Mouse (Mus musculus): ENCODE measurements around the gene Cish. TPM values are rescaled to one million over a fixed set of nuclear protein-coding genes. Genes with fewer than 3 reads are reported as not detected.

Cish gene
- polyA plus RNA-seq, 1 experiment from 2014 or later, result 3.7 TPM

DNA sequence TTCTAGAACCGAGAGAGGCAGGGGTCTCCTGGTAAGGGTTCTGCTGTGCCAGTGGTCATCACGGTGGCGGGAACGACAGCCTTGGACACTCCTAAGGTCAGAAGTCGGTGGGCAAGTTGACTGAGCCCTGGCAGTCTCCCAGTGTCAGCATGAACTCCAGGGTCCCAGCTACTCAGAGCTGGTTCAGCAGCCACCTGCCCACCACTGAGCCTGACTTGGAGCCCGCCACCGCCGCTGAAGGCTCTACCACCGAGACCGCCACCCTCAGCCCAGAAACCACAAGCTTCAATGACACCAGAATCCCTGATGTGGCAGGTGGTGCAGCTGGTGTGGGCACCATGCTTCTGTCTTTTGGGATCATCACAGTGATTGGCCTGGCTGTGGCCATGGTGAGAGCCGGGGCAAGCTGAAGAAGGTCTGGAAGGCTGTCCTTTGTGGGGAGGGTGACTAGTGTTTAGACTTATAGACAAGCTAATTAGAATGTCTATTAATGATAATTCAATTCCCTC is 46.4 kb downstream of the Cish start:
- H3K4me3 ChIP-seq (ENCODE audit: low read depth, low read length), result no peak overlapping the region
- ATAC-seq (replicated peaks; ENCODE audit: insufficient number of reproducible peaks, low FRiP score, low TSS enrichment, low read depth), result no peak
- no peaks in the 10 kb centered on the region for H3K4me1 ChIP-seq (ENCODE audit: control insufficient read depth, insufficient read depth, low read length)
- DNase-seq (ENCODE audit: low spot score), result no peak
- H3K4me2 ChIP-seq (ENCODE audit: low read depth, low read length), result no peak overlapping the region
- no peaks in the 10 kb centered on the region for H3K9me3 ChIP-seq (replicated peaks; ENCODE audit: control insufficient read depth, low read length)
- H3K27me3 ChIP-seq (ENCODE audit: control insufficient read depth, insufficient read depth, low read length), result no peaks in the 10 kb centered on the region
- H3K36me3 ChIP-seq (replicated peaks; ENCODE audit: control insufficient read depth, insufficient read depth, low read depth, low read length), result no peaks in the 10 kb centered on the region
- no peak overlapping the region for H3K9ac ChIP-seq (replicated peaks; ENCODE audit: low read length)
- 88% methylated on average over 11 of the region's 11 CpGs for WGBS
- no peak overlapping the region for H3K27ac ChIP-seq (replicated peaks; ENCODE audit: low read depth, low read length)

DNA sequence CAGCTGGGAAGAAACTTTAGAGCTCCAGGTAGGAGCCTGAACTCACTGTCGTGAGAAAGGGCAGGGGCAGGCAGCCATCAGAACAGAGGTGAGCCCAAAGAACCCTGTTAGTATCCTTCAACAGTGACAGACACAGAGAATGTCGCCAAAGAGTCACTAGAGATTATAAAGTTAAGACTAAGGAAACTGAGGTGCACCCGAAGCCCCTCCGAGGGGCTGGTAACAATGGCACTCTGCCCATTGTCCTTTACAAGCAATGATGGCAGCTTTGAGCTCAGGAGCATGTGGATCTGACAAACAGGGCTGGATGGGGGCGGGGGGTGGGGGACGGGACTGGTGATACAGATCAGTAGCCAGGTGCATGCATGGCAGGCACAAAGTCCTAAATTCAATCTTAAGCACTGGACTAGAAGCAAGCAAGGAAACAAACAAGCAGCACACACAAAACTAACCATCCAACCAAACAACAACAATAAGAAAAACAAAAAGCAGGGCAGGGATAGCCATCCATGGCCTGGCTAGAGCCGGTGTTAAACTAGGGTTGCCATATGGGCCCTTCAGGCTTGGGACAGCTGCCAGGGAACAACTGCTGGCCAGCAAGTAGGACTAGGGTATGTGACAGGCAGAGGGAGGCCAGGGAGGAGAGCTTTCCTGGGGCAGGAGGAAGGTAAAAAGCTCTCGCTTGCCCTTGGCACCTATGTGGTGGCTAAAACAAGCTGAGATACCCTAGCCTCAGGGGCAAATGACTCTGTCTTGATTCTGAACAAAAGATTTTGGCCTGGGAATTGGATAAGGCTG is 47.5 kb downstream of the Cish start:
- Histone ChIP-seq H3K36me3 (replicated peaks; ENCODE audit: control insufficient read depth, insufficient read depth, low read depth, low read length) (no peaks in the 10 kb centered on the region), H3K4me2 (ENCODE audit: low read depth, low read length) (no peak overlapping the region), H3K9me3 (replicated peaks; ENCODE audit: control insufficient read depth, low read length) (no peaks in the 10 kb centered on the region), H3K4me1 (ENCODE audit: control insufficient read depth, insufficient read depth, low read length) (no peaks in the 10 kb centered on the region), H3K4me3 (ENCODE audit: low read depth, low read length) (no peak overlapping the region), H3K9ac (replicated peaks; ENCODE audit: low read length) (no peak overlapping the region), H3K27me3 (ENCODE audit: control insufficient read depth, insufficient read depth, low read length) (no peaks in the 10 kb centered on the region), H3K27ac (replicated peaks; ENCODE audit: low read depth, low read length) (no peak overlapping the region)
- WGBS, result 77% methylated on average over 8 of the region's 8 CpGs
- DNase-seq (ENCODE audit: low spot score), result no peak
- no peak for ATAC-seq (replicated peaks; ENCODE audit: insufficient number of reproducible peaks, low FRiP score, low TSS enrichment, low read depth)

DNA sequence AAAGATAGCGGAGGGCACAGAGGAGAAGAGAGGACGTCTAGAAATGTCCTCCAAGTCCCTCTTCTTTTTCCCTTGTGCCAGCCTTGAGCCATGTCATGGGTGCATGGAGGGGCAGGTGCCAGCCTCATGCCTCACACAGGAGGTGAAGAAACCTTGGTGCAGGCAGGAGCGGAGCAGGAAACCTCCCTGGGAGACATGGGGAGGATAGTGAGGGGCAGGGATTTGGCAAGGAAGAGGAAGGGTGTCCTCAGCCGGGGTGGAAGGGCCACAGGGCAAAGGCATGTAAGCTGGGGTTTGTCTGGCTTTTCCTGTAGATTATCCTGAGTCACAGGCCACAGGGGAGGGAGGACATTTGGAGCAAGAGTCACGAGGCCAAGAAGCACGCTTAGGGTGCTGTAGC is 48.2 kb downstream of the Cish start:
- Histone ChIP-seq H3K9me3 (replicated peaks; ENCODE audit: control insufficient read depth, low read length) (no peaks in the 10 kb centered on the region), H3K4me3 (ENCODE audit: low read depth, low read length) (no peak overlapping the region), H3K4me1 (ENCODE audit: control insufficient read depth, insufficient read depth, low read length) (no peaks in the 10 kb centered on the region), H3K4me2 (ENCODE audit: low read depth, low read length) (no peak overlapping the region), H3K27me3 (ENCODE audit: control insufficient read depth, insufficient read depth, low read length) (no peaks in the 10 kb centered on the region), H3K9ac (replicated peaks; ENCODE audit: low read length) (no peak overlapping the region), H3K27ac (replicated peaks; ENCODE audit: low read depth, low read length) (no peak overlapping the region), H3K36me3 (replicated peaks; ENCODE audit: control insufficient read depth, insufficient read depth, low read depth, low read length) (no peaks in the 10 kb centered on the region)
- ATAC-seq (replicated peaks; ENCODE audit: insufficient number of reproducible peaks, low FRiP score, low TSS enrichment, low read depth), result no peak
- WGBS, result 58% methylated on average over 6 of the region's 6 CpGs
- DNase-seq (ENCODE audit: low spot score), result no peak

DNA sequence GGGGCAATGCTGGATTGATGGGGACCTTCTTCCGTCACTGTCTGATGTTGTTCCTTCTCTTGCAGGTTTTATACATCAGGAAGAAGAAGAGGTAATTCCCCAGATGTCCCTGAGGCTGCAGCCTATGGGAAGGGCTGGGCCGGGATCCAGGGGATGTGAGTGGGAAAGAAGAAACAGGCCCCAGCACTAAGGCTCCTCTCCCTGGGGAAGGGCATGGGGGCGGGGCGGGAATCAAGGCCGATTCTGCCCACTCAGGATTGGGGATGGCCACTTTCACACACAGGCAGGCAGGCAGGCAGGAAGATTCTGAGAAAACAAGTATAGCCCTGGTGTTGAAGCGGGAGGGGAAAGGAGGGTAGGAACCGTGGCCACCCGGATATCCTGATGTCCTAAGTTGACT is 50.3 kb downstream of the Cish start:
- H3K27me3 ChIP-seq (ENCODE audit: control insufficient read depth, insufficient read depth, low read length), result no peaks in the 10 kb centered on the region
- no peaks in the 10 kb centered on the region for H3K9me3 ChIP-seq (replicated peaks; ENCODE audit: control insufficient read depth, low read length)
- ATAC-seq (replicated peaks; ENCODE audit: insufficient number of reproducible peaks, low FRiP score, low TSS enrichment, low read depth) (no peak), DNase-seq (ENCODE audit: low spot score) (no peak)
- H3K27ac ChIP-seq (replicated peaks; ENCODE audit: low read depth, low read length), result no peak overlapping the region
- no peaks in the 10 kb centered on the region for H3K36me3 ChIP-seq (replicated peaks; ENCODE audit: control insufficient read depth, insufficient read depth, low read depth, low read length)
- no peak overlapping the region for H3K9ac ChIP-seq (replicated peaks; ENCODE audit: low read length)
- WGBS, result 87% methylated on average over 8 of the region's 8 CpGs
- H3K4me3 ChIP-seq (ENCODE audit: low read depth, low read length), result no peak overlapping the region
- H3K4me1 ChIP-seq (ENCODE audit: control insufficient read depth, insufficient read depth, low read length), result no peaks in the 10 kb centered on the region
- H3K4me2 ChIP-seq (ENCODE audit: low read depth, low read length), result no peak overlapping the region

DNA sequence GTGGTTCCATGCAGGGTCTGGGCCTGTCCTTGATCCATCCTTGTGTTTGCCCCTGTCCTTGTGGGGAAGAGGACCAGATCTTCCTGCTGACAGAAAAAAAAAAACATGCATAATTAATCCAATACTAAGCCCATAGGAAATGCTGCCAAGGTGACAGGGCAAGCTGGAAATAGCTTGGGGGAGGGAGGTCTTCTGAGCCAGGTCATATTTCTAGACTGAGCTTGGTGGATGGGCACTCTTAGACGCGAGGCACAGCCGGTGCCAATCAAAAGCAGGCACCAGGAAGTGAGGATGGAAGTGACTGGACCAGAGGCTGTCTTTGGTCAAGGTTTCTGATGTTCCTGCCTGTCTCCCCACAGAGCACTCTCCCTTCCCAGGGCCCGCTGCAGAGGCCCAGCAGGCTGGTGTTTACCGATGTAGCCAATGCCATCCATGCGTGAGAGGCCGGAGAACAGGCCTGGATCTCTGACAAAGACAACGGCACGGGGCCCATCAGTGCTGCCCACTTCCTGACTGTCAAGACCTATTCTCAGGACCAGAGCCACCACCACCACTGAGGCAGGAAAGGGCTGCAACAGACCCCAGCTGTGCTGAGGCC is 51.9 kb downstream of the Cish start:
- Histone ChIP-seq H3K36me3 (replicated peaks; ENCODE audit: control insufficient read depth, insufficient read depth, low read depth, low read length) (no peaks in the 10 kb centered on the region), H3K4me3 (ENCODE audit: low read depth, low read length) (no peak overlapping the region), H3K27ac (replicated peaks; ENCODE audit: low read depth, low read length) (no peak overlapping the region), H3K4me1 (ENCODE audit: control insufficient read depth, insufficient read depth, low read length) (no peaks in the 10 kb centered on the region), H3K27me3 (ENCODE audit: control insufficient read depth, insufficient read depth, low read length) (no peaks in the 10 kb centered on the region), H3K4me2 (ENCODE audit: low read depth, low read length) (no peak overlapping the region), H3K9ac (replicated peaks; ENCODE audit: low read length) (no peak overlapping the region), H3K9me3 (replicated peaks; ENCODE audit: control insufficient read depth, low read length) (no peaks in the 10 kb centered on the region)
- ATAC-seq (replicated peaks; ENCODE audit: insufficient number of reproducible peaks, low FRiP score, low TSS enrichment, low read depth), result no peak
- WGBS, result 73% methylated on average over 9 of the region's 9 CpGs
- no peak for DNase-seq (ENCODE audit: low spot score)

DNA sequence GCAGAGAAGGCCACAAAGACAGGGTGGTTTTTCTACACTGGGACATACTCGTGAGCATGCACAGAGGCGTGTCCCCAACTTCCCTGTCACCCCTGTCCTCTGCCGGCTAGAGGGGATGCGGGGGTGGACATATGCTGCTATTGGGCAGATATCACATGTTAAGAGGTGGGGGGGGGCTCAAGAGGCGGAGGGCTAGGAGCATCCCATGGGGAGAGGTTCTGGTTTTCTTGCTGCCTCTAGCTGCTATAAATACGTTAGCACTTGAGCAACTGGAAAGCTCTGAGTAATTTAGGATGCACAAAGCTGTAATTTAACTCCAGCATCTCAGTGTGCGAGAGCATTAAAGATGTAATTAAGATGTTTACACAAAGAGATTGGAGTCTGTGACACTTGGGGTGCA is 53.5 kb downstream of the Cish start:
- Histone ChIP-seq H3K36me3 (replicated peaks; ENCODE audit: control insufficient read depth, insufficient read depth, low read depth, low read length) (no peaks in the 10 kb centered on the region), H3K4me3 (ENCODE audit: low read depth, low read length) (no peak overlapping the region), H3K9ac (replicated peaks; ENCODE audit: low read length) (no peak overlapping the region), H3K27ac (replicated peaks; ENCODE audit: low read depth, low read length) (no peak overlapping the region), H3K9me3 (replicated peaks; ENCODE audit: control insufficient read depth, low read length) (no peaks in the 10 kb centered on the region), H3K4me1 (ENCODE audit: control insufficient read depth, insufficient read depth, low read length) (no peaks in the 10 kb centered on the region), H3K27me3 (ENCODE audit: control insufficient read depth, insufficient read depth, low read length) (no peaks in the 10 kb centered on the region), H3K4me2 (ENCODE audit: low read depth, low read length) (no peak overlapping the region)
- DNase-seq (ENCODE audit: low spot score) (no peak), ATAC-seq (replicated peaks; ENCODE audit: insufficient number of reproducible peaks, low FRiP score, low TSS enrichment, low read depth) (no peak)
- 59% methylated on average over 7 of the region's 7 CpGs for WGBS

Other genes starting within 250 kb of the Cish start
- 0.46 and 2.2 TPM in 2 replicates for gene Dock3, start 64.1 kb upstream of the Cish start, polyA plus RNA-seq (2014; fragmentation: Nextera tagmentation; extraction: Ambion mirVana)
- gene Mapkapk3, start 6.1 kb upstream of the Cish start, polyA plus RNA-seq (2014; fragmentation: Nextera tagmentation; extraction: Ambion mirVana), result 3.7 and 4.1 TPM in 2 replicates
- gene Hemk1, start 42.3 kb downstream of the Cish start, polyA plus RNA-seq (2014; fragmentation: Nextera tagmentation; extraction: Ambion mirVana), result 8.2 and 11.0 TPM in 2 replicates
- gene 6430571L13Rik, start 44.6 kb downstream of the Cish start, polyA plus RNA-seq (2014; fragmentation: Nextera tagmentation; extraction: Ambion mirVana), result 0.70 and 0.72 TPM in 2 replicates
- gene Cacna2d2, start 103.6 kb downstream of the Cish start, polyA plus RNA-seq (2014; fragmentation: Nextera tagmentation; extraction: Ambion mirVana), result 0.59 and 0.63 TPM in 2 replicates
- 43.3 and 49.7 TPM in 2 replicates for gene Tmem115, start 237.9 kb downstream of the Cish start, polyA plus RNA-seq (2014; fragmentation: Nextera tagmentation; extraction: Ambion mirVana)
- 14.3 and 18.9 TPM in 2 replicates for gene Cyb561d2, start 246.2 kb downstream of the Cish start, polyA plus RNA-seq (2014; fragmentation: Nextera tagmentation; extraction: Ambion mirVana)
- 39.2 and 41.9 TPM in 2 replicates for gene Nprl2, start 246.2 kb downstream of the Cish start, polyA plus RNA-seq (2014; fragmentation: Nextera tagmentation; extraction: Ambion mirVana)

All from embryonic facial prominence, embryonic 11.5 days (tissue).